Mouse (Mus musculus): ENCODE measurements at regions not wholly inside any gene's neighbourhood (a gene's known extent, or its start where the extent isn't known, plus 50 kb on each side); places are given as distances from the start of the nearest gene placed in this dataset.

- TF ChIP-seq CEBPB (IDR thresholded peaks at IDR 0.05; ENCODE audit: insufficient read depth, poor library complexity, severe bottlenecking) (peak; percentile 49; the same call in 1 of the 2 replicates), POLR2AphosphoS2 (IDR thresholded peaks at IDR 0.05; ENCODE audit: insufficient read length, low read depth) (no peak)
- Histone ChIP-seq H3K79me2 (ENCODE audit: control insufficient read depth, insufficient read depth) (no peaks in the 10 kb centered on the region), H3ac (ENCODE audit: control insufficient read depth, insufficient read length) (no peak overlapping the region), H3K4me2 (ENCODE audit: low read depth) (no peak overlapping the region), H3K4me3 (no peak overlapping the region), H3K36me3 (ENCODE audit: control insufficient read depth, insufficient read depth) (no peaks in the 10 kb centered on the region), H3K27me3 (ENCODE audit: control insufficient read depth, insufficient read depth, insufficient read length) (peaks cover 4% of the 10 kb centered on the region)
Observed at GRCm38 (mm10) chr6:126405736-126406135, 129.5 kb downstream of the Kcna5 start.

GRCm38 (mm10) chr6:126404331-126405070, 130.7 kb downstream of the Kcna5 start:
- H3K36me3 ChIP-seq (ENCODE audit: control insufficient read depth, insufficient read depth): no peaks in the 10 kb centered on the region
- H3K27me3 ChIP-seq (ENCODE audit: control insufficient read depth, insufficient read depth, insufficient read length): no peaks in the 10 kb centered on the region
- TF ChIP-seq CEBPB (IDR thresholded peaks at IDR 0.05; ENCODE audit: insufficient read depth, poor library complexity, severe bottlenecking) (peak; percentile 63; the same call in 1 of the 2 replicates), E2F4 (IDR thresholded peaks at IDR 0.05; ENCODE audit: insufficient read depth) (no peak)
- no peaks in the 10 kb centered on the region for H3K79me2 ChIP-seq (ENCODE audit: control insufficient read depth, insufficient read depth)
- no peak overlapping the region for H3ac ChIP-seq (ENCODE audit: control insufficient read depth, insufficient read length)
- peak overlapping the region; percentile 63 for H3K4me2 ChIP-seq (ENCODE audit: low read depth)
- peak overlapping the region; percentile 0 for H3K4me3 ChIP-seq

- TF ChIP-seq SRF (IDR thresholded peaks at IDR 0.05; ENCODE audit: control insufficient read depth, insufficient read length, low read depth): no peak
- no peak for TF ChIP-seq POLR2A (IDR thresholded peaks at IDR 0.05; ENCODE audit: insufficient read length, low read depth)
- no peak for TF ChIP-seq USF1 (IDR thresholded peaks at IDR 0.05; ENCODE audit: low read depth)
- TF ChIP-seq REST (IDR thresholded peaks at IDR 0.05; ENCODE audit: insufficient read depth, insufficient read length): no peak
- no peak for TF ChIP-seq MAX (IDR thresholded peaks at IDR 0.05; ENCODE audit: low read depth)
- TF ChIP-seq TCF3 (IDR thresholded peaks at IDR 0.05; ENCODE audit: insufficient read length, low read depth): no peak
- no peak for TF ChIP-seq CEBPB (IDR thresholded peaks at IDR 0.05; ENCODE audit: insufficient read depth, poor library complexity, severe bottlenecking)
- no peak for TF ChIP-seq TCF12 (IDR thresholded peaks at IDR 0.05; ENCODE audit: insufficient read depth, poor library complexity, severe bottlenecking)
- no peak for TF ChIP-seq E2F4 (IDR thresholded peaks at IDR 0.05; ENCODE audit: insufficient read depth)
- TF ChIP-seq MYOG (IDR thresholded peaks at IDR 0.05; ENCODE audit: control insufficient read depth in 1 of 3, insufficient read depth in 1 of 3, insufficient read length in 2 of 3, low read depth in 2 of 3): no peak
- TF ChIP-seq POLR2AphosphoS2 (IDR thresholded peaks at IDR 0.05; ENCODE audit: insufficient read length, low read depth): no peak
- TF ChIP-seq MYOD1 (IDR thresholded peaks at IDR 0.05; ENCODE audit: control insufficient read depth in 1 of 3, insufficient read length in 2 of 3, low read depth in 2 of 3): no peak
- Histone ChIP-seq H3K36me3 (ENCODE audit: control insufficient read depth, insufficient read depth) (no peaks in the 10 kb centered on the region), H3K27me3 (ENCODE audit: control insufficient read depth, insufficient read depth, insufficient read length) (no peaks in the 10 kb centered on the region), H3K79me2 (ENCODE audit: control insufficient read depth, insufficient read depth) (no peaks in the 10 kb centered on the region), H3ac (ENCODE audit: control insufficient read depth, insufficient read length) (no peak overlapping the region), H3K4me3 (no peak overlapping the region), H3K4me2 (ENCODE audit: low read depth) (no peak overlapping the region)
Observed at GRCm38 (mm10) chr6:126399595-126399994, 135.6 kb downstream of the Kcna5 start.

GRCm38 (mm10) chr6:126398641-126399040, 136.6 kb downstream of the Kcna5 start:
- no peak for TF ChIP-seq E2F4 (IDR thresholded peaks at IDR 0.05; ENCODE audit: insufficient read depth)
- TF ChIP-seq POLR2A (IDR thresholded peaks at IDR 0.05; ENCODE audit: insufficient read length, low read depth): no peak
- no peak for TF ChIP-seq SRF (IDR thresholded peaks at IDR 0.05; ENCODE audit: control insufficient read depth, insufficient read length, low read depth)
- TF ChIP-seq CEBPB (IDR thresholded peaks at IDR 0.05; ENCODE audit: insufficient read depth, poor library complexity, severe bottlenecking): no peak
- no peak for TF ChIP-seq USF1 (IDR thresholded peaks at IDR 0.05; ENCODE audit: low read depth)
- no peak for TF ChIP-seq MAX (IDR thresholded peaks at IDR 0.05; ENCODE audit: low read depth)
- no peak for TF ChIP-seq MYOG (IDR thresholded peaks at IDR 0.05; ENCODE audit: control insufficient read depth in 1 of 3, insufficient read depth in 1 of 3, insufficient read length in 2 of 3, low read depth in 2 of 3)
- TF ChIP-seq MYOD1 (IDR thresholded peaks at IDR 0.05; ENCODE audit: control insufficient read depth in 1 of 3, insufficient read length in 2 of 3, low read depth in 2 of 3): no peak
- TF ChIP-seq TCF12 (IDR thresholded peaks at IDR 0.05; ENCODE audit: insufficient read depth, poor library complexity, severe bottlenecking): no peak
- no peak for TF ChIP-seq POLR2AphosphoS2 (IDR thresholded peaks at IDR 0.05; ENCODE audit: insufficient read length, low read depth)
- no peak for TF ChIP-seq REST (IDR thresholded peaks at IDR 0.05; ENCODE audit: insufficient read depth, insufficient read length)
- no peak for TF ChIP-seq TCF3 (IDR thresholded peaks at IDR 0.05; ENCODE audit: insufficient read length, low read depth)
- Histone ChIP-seq H3K36me3 (ENCODE audit: control insufficient read depth, insufficient read depth) (no peaks in the 10 kb centered on the region), H3K27me3 (ENCODE audit: control insufficient read depth, insufficient read depth, insufficient read length) (no peaks in the 10 kb centered on the region), H3K79me2 (ENCODE audit: control insufficient read depth, insufficient read depth) (no peaks in the 10 kb centered on the region), H3K4me2 (ENCODE audit: low read depth) (no peak overlapping the region), H3ac (ENCODE audit: control insufficient read depth, insufficient read length) (no peak overlapping the region), H3K4me3 (no peak overlapping the region)

- Histone ChIP-seq H3K4me3 (no peak overlapping the region), H3ac (ENCODE audit: control insufficient read depth, insufficient read length) (no peak overlapping the region), H3K79me2 (ENCODE audit: control insufficient read depth, insufficient read depth) (no peaks in the 10 kb centered on the region), H3K4me2 (ENCODE audit: low read depth) (no peak overlapping the region), H3K27me3 (ENCODE audit: control insufficient read depth, insufficient read depth, insufficient read length) (no peaks in the 10 kb centered on the region), H3K36me3 (ENCODE audit: control insufficient read depth, insufficient read depth) (no peaks in the 10 kb centered on the region)
- TF ChIP-seq MYOG (IDR thresholded peaks at IDR 0.05; ENCODE audit: control insufficient read depth in 1 of 3, insufficient read depth in 1 of 3, insufficient read length in 2 of 3, low read depth in 2 of 3) (no peak), MYOD1 (IDR thresholded peaks at IDR 0.05; ENCODE audit: control insufficient read depth in 1 of 3, insufficient read length in 2 of 3, low read depth in 2 of 3) (no peak), TCF12 (IDR thresholded peaks at IDR 0.05; ENCODE audit: insufficient read depth, poor library complexity, severe bottlenecking) (no peak), POLR2AphosphoS2 (IDR thresholded peaks at IDR 0.05; ENCODE audit: insufficient read length, low read depth) (no peak), POLR2A (IDR thresholded peaks at IDR 0.05; ENCODE audit: insufficient read length, low read depth) (no peak), SRF (IDR thresholded peaks at IDR 0.05; ENCODE audit: control insufficient read depth, insufficient read length, low read depth) (no peak), MAX (IDR thresholded peaks at IDR 0.05; ENCODE audit: low read depth) (no peak)
Observed at GRCm38 (mm10) chr6:126395015-126395414, 140.2 kb downstream of the Kcna5 start.

Data from myocyte (in vitro differentiated cells).